In genomic region chr5:91247444-91247843, GRCm38 (mm10) we compare ENCODE assay signal across 25 mouse cellular contexts.
"Had no signal": no experiment of that assay in that cellular context is flagged by ENCODE, and none has a peak within 500 bp of the region (broad histone marks: within the 10 kb centered on the region; RNA-seq: fewer than 3 reads in every experiment).

No protein-coding gene starts in this region.

- H3K9me3 ChIP-seq: heart, embryonic 10.5 days; heart, embryonic 12.5 days; hindbrain, embryonic 13.5 days; intestine, embryonic 15.5 days; limb, embryonic 10.5 days; limb, embryonic 12.5 days; liver, embryonic 12.5 days had no signal

- DNase-seq: gastrocnemius, adult 2 months; gastrocnemius, postnatal 10 days; gastrocnemius, postnatal 25 days; heart, adult 18-20 months; heart, postnatal 10 days; heart, postnatal 4 days; kidney, adult 18-20 months; kidney, adult 8-10 months; kidney, postnatal 10 days; kidney, postnatal 25 days; kidney, postnatal 4 days; liver had no signal

- H3K4me1 ChIP-seq: heart, embryonic 10.5 days; heart, embryonic 12.5 days; hindbrain, embryonic 13.5 days; intestine, embryonic 15.5 days; limb, embryonic 10.5 days; limb, embryonic 12.5 days; liver, embryonic 12.5 days had no signal

- ATAC-seq: hindbrain, embryonic 16.5 days; inflammation-experienced regulatory T-cells, adult 6 months; intestine, embryonic 15.5 days; intestine, postnatal 0 days; liver, embryonic 12.5 days had no signal

- H3K36me3 ChIP-seq: heart, embryonic 10.5 days; heart, embryonic 12.5 days; hindbrain, embryonic 13.5 days; intestine, embryonic 15.5 days; limb, embryonic 10.5 days; limb, embryonic 12.5 days; liver, embryonic 12.5 days had no signal

- H3K27ac ChIP-seq: gastrocnemius, adult 2 months; heart, embryonic 10.5 days; hindbrain, embryonic 13.5 days; intestine, embryonic 15.5 days; layer of hippocampus, adult 2 months; left cerebral cortex, adult 2 months; limb, embryonic 10.5 days; limb, embryonic 12.5 days; liver, embryonic 12.5 days; liver, embryonic 14.5 days had no signal

- H3K27me3 ChIP-seq: heart, embryonic 12.5 days; hindbrain, embryonic 13.5 days; intestine, embryonic 15.5 days; limb, embryonic 12.5 days; liver, embryonic 12.5 days had no signal

- H3K4me3 ChIP-seq: gastrocnemius, adult 2 months; heart, embryonic 10.5 days; heart, embryonic 12.5 days; hindbrain, embryonic 13.5 days; intestine, embryonic 15.5 days; layer of hippocampus, adult 2 months; left cerebral cortex, adult 2 months; limb, embryonic 10.5 days; limb, embryonic 12.5 days; liver, embryonic 12.5 days had no signal

- H3K9ac ChIP-seq: heart, embryonic 12.5 days; hindbrain, embryonic 13.5 days; intestine, embryonic 15.5 days; limb, embryonic 12.5 days; liver, embryonic 12.5 days; liver, embryonic 14.5 days had no signal

- H3K4me2 ChIP-seq: heart, embryonic 12.5 days; hindbrain, embryonic 13.5 days; intestine, embryonic 15.5 days; limb, embryonic 12.5 days; liver, embryonic 12.5 days had no signal
